Mouse (Mus musculus): ENCODE data around the gene Bcl2l11. TPM values are rescaled to one million over a fixed set of nuclear protein-coding genes. Genes with fewer than 3 reads are reported as not detected.

Gene Bcl2l11
- total and polyA plus RNA-seq, 2 experiments from 2014 or later: 6.7 to 11.2 TPM

- peak; percentile 64; the same call in 1 of the 2 replicates for ATAC-seq
- no peaks in the 10 kb centered on the region for H3K27me3 ChIP-seq (ENCODE audit: insufficient read depth, low read length)
- no peaks in the 10 kb centered on the region for H3K36me3 ChIP-seq (ENCODE audit: insufficient read depth)
- WGBS: 47% methylated on average over 8 of the region's 8 CpGs
- H3K4me1 ChIP-seq (ENCODE audit: insufficient read depth): peaks cover 5% of the 10 kb centered on the region; the same call in 1 of the 2 replicates
- H3K4me3 ChIP-seq (ENCODE audit: low read depth, low read length): no peak overlapping the region
- H3K9me3 ChIP-seq (ENCODE audit: low read length): no peaks in the 10 kb centered on the region
- no peak for TF ChIP-seq CTCF (IDR thresholded peaks at IDR 0.05; ENCODE audit: low read depth)
- DNase-seq: peak; percentile 47
- no peak overlapping the region for H3K9ac ChIP-seq
- no peak overlapping the region for H3K4me2 ChIP-seq (ENCODE audit: low read depth)
- H3K27ac ChIP-seq (ENCODE audit: low read depth, low read length): no peak overlapping the region
Observed at GRCm38 (mm10) chr2:128138924-128139323, 13.1 kb downstream of the Bcl2l11 start.

GRCm38 (mm10) chr2:128139781-128140180, 13.9 kb downstream of the Bcl2l11 start:
- Histone ChIP-seq H3K4me3 (ENCODE audit: low read depth, low read length) (no peak overlapping the region), H3K4me1 (ENCODE audit: insufficient read depth) (peaks cover 5% of the 10 kb centered on the region; the same call in 1 of the 2 replicates), H3K27ac (ENCODE audit: low read depth, low read length) (no peak overlapping the region), H3K9ac (no peak overlapping the region), H3K4me2 (ENCODE audit: low read depth) (peak overlapping the region; percentile 3), H3K9me3 (ENCODE audit: low read length) (no peaks in the 10 kb centered on the region), H3K27me3 (ENCODE audit: insufficient read depth, low read length) (no peaks in the 10 kb centered on the region), H3K36me3 (ENCODE audit: insufficient read depth) (no peaks in the 10 kb centered on the region)
- peak; percentile 48 for DNase-seq
- 33% methylated on average over 15 of the region's 15 CpGs for WGBS
- no peak for TF ChIP-seq CTCF (IDR thresholded peaks at IDR 0.05; ENCODE audit: low read depth)
- peak; percentile 78 for ATAC-seq

- Histone ChIP-seq H3K27ac (ENCODE audit: low read depth, low read length) (no peak overlapping the region), H3K4me3 (ENCODE audit: low read depth, low read length) (no peak overlapping the region), H3K4me2 (ENCODE audit: low read depth) (0 out of 2 replicates have a peak overlapping the region, but pooled peaks have one; percentile 3), H3K9ac (no peak overlapping the region), H3K27me3 (ENCODE audit: insufficient read depth, low read length) (no peaks in the 10 kb centered on the region), H3K9me3 (ENCODE audit: low read length) (no peaks in the 10 kb centered on the region), H3K4me1 (ENCODE audit: insufficient read depth) (peaks cover 5% of the 10 kb centered on the region; the same call in 1 of the 2 replicates), H3K36me3 (ENCODE audit: insufficient read depth) (no peaks in the 10 kb centered on the region)
- ATAC-seq: no peak
- WGBS: 80% methylated on average over 3 of the region's 3 CpGs
- no peak for TF ChIP-seq CTCF (IDR thresholded peaks at IDR 0.05; ENCODE audit: low read depth)
- DNase-seq: no peak
Observed at GRCm38 (mm10) chr2:128140183-128140582, 14.3 kb downstream of the Bcl2l11 start.

GRCm38 (mm10) chr2:128143992-128144391, 18.2 kb downstream of the Bcl2l11 start:
- Histone ChIP-seq H3K27ac (ENCODE audit: low read depth, low read length) (no peak overlapping the region), H3K4me1 (ENCODE audit: insufficient read depth) (peaks cover 5% of the 10 kb centered on the region; the same call in 1 of the 2 replicates), H3K4me3 (ENCODE audit: low read depth, low read length) (no peak overlapping the region), H3K9ac (no peak overlapping the region), H3K27me3 (ENCODE audit: insufficient read depth, low read length) (no peaks in the 10 kb centered on the region), H3K36me3 (ENCODE audit: insufficient read depth) (no peaks in the 10 kb centered on the region), H3K4me2 (ENCODE audit: low read depth) (no peak overlapping the region), H3K9me3 (ENCODE audit: low read length) (no peaks in the 10 kb centered on the region)
- TF ChIP-seq CTCF (IDR thresholded peaks at IDR 0.05; ENCODE audit: low read depth): no peak
- ATAC-seq: no peak
- DNase-seq: no peak

GRCm38 (mm10) chr2:128145433-128145832, 19.6 kb downstream of the Bcl2l11 start:
- Histone ChIP-seq H3K36me3 (ENCODE audit: insufficient read depth) (no peaks in the 10 kb centered on the region), H3K27me3 (ENCODE audit: insufficient read depth, low read length) (no peaks in the 10 kb centered on the region), H3K4me3 (ENCODE audit: low read depth, low read length) (no peak overlapping the region), H3K27ac (ENCODE audit: low read depth, low read length) (no peak overlapping the region), H3K4me2 (ENCODE audit: low read depth) (no peak overlapping the region), H3K9ac (no peak overlapping the region), H3K4me1 (ENCODE audit: insufficient read depth) (no peaks in the 10 kb centered on the region), H3K9me3 (ENCODE audit: low read length) (no peaks in the 10 kb centered on the region)
- ATAC-seq (no peak), DNase-seq (no peak)
- WGBS: 81% methylated on average over 3 of the region's 3 CpGs
- no peak for TF ChIP-seq CTCF (IDR thresholded peaks at IDR 0.05; ENCODE audit: low read depth)

GRCm38 (mm10) chr2:128149596-128149995, 23.8 kb downstream of the Bcl2l11 start:
- Histone ChIP-seq H3K9ac (no peak overlapping the region), H3K27me3 (ENCODE audit: insufficient read depth, low read length) (no peaks in the 10 kb centered on the region), H3K36me3 (ENCODE audit: insufficient read depth) (no peaks in the 10 kb centered on the region), H3K9me3 (ENCODE audit: low read length) (no peaks in the 10 kb centered on the region), H3K4me1 (ENCODE audit: insufficient read depth) (no peaks in the 10 kb centered on the region), H3K27ac (ENCODE audit: low read depth, low read length) (no peak overlapping the region), H3K4me2 (ENCODE audit: low read depth) (no peak overlapping the region), H3K4me3 (ENCODE audit: low read depth, low read length) (no peak overlapping the region)
- no peak for TF ChIP-seq CTCF (IDR thresholded peaks at IDR 0.05; ENCODE audit: low read depth)
- 89% methylated on average over 5 of the region's 5 CpGs for WGBS
- no peak for ATAC-seq
- DNase-seq: no peak

GRCm38 (mm10) chr2:128152211-128152610, 26.4 kb downstream of the Bcl2l11 start:
- no peaks in the 10 kb centered on the region for H3K4me1 ChIP-seq (ENCODE audit: insufficient read depth)
- TF ChIP-seq CTCF (IDR thresholded peaks at IDR 0.05; ENCODE audit: low read depth): no peak
- no peaks in the 10 kb centered on the region for H3K27me3 ChIP-seq (ENCODE audit: insufficient read depth, low read length)
- H3K9ac ChIP-seq: no peak overlapping the region
- no peak overlapping the region for H3K4me2 ChIP-seq (ENCODE audit: low read depth)
- no peaks in the 10 kb centered on the region for H3K36me3 ChIP-seq (ENCODE audit: insufficient read depth)
- H3K9me3 ChIP-seq (ENCODE audit: low read length): no peaks in the 10 kb centered on the region
- 81% methylated on average over 9 of the region's 9 CpGs for WGBS
- no peak overlapping the region for H3K27ac ChIP-seq (ENCODE audit: low read depth, low read length)
- ATAC-seq: no peak
- H3K4me3 ChIP-seq (ENCODE audit: low read depth, low read length): no peak overlapping the region
- no peak for DNase-seq

Measured in forebrain, postnatal 0 days (tissue).